Mouse (Mus musculus) embryonic fibroblast, embryonic 13.5 days (primary cell): Measurements from ENCODE around the gene Zfp518a.

Experiments used
- CTCF ChIP-seq: IDR thresholded peaks from 2 replicates; pipeline ENCODE4 v1.5.1; 2011; ENCODE audit warnings: mild to moderate bottlenecking, control low read depth, low read length, moderate library complexity, borderline replicate concordance; ENCODE audit not compliant: insufficient read depth
- POLR2A ChIP-seq: IDR thresholded peaks from 2 replicates; pipeline ENCODE4 v1.6.1; 2011; ENCODE audit warnings: low read depth, mild to moderate bottlenecking, control low read depth, low read length, moderate library complexity

DNA sequence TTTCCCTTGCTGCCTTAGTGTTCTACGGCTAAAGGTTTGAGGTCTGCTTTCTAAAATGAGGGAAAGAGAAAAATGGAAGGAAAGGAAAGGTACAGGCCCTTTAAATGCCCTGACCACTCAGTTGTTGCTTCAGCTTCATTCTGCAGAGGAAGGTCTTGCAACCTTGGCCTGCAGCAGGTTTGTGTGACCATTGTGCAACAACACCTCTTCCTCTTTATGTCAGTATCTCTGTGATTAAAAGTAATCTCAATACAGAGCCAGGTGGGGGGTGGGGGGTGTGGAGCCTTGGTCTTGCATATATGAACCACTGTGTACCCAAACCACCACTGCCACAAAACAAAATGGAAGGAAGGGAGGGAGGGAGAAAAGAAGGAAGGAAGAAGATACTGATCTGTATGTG is 5.6 kb upstream of the Zfp518a start:
- TF ChIP-seq CTCF: no peak
- no peak for TF ChIP-seq POLR2A
